Mouse (Mus musculus): ENCODE results near the gene Chst13. TPM values are rescaled to one million over a fixed set of nuclear protein-coding genes. Genes with fewer than 3 reads are reported as not detected.

Chst13 gene
- 0.12 and 0.45 TPM in 2 replicates for polyA plus RNA-seq (2012; rRNA removed)

GRCm38 (mm10) chr6:90324991-90325390 is at the start of gene Chst13:
Gene Chst13, minus strand, starts transcription at chr6:90325185.
- DNase-seq (ENCODE audit: low read depth, low spot score) = no peak
- 3% methylated on average over 22 of the region's 22 CpGs for WGBS

- WGBS = 42% methylated on average over 4 of the region's 4 CpGs
- DNase-seq (ENCODE audit: low read depth, low spot score) = no peak
Measured at GRCm38 (mm10) chr6:90374647-90375046, 49.7 kb upstream of the Chst13 start.

GRCm38 (mm10) chr6:90369725-90370553 is 45.0 kb upstream of the Chst13 start:
- no peak for DNase-seq (ENCODE audit: low read depth, low spot score)
- WGBS = under 1% methylated on average over 96 of the region's 98 CpGs

GRCm38 (mm10) chr6:90368976-90369724 is 44.2 kb upstream of the Chst13 start, which contains the start of gene Zxdc:
Gene Zxdc, plus strand, starts transcription at chr6:90369492.
- WGBS = 4% methylated on average over 41 of the region's 41 CpGs

GRCm38 (mm10) chr6:90363301-90363700 is 38.3 kb upstream of the Chst13 start:
- WGBS = 91% methylated on average over 5 of the region's 5 CpGs
- no peak for DNase-seq (ENCODE audit: low read depth, low spot score)

More at GRCm38 (mm10) chr6:90368976-90369724, 44.2 kb upstream of the Chst13 start, which contains the start of gene Zxdc:
- DNase-seq (ENCODE audit: low read depth, low spot score) = peak; percentile 91

GRCm38 (mm10) chr6:90360922-90361614 is 36.1 kb upstream of the Chst13 start:
- WGBS = 83% methylated on average over 6 of the region's 6 CpGs
- DNase-seq (ENCODE audit: low read depth, low spot score) = no peak

GRCm38 (mm10) chr6:90360024-90360781 is 35.2 kb upstream of the Chst13 start:
- peak; percentile 38 for DNase-seq (ENCODE audit: low read depth, low spot score)
- 14% methylated on average over 7 of the region's 7 CpGs for WGBS

- DNase-seq (ENCODE audit: low read depth, low spot score) = no peak
- WGBS = 79% methylated on average over 2 of the region's 2 CpGs
Measured at GRCm38 (mm10) chr6:90359445-90359844, 34.5 kb upstream of the Chst13 start.

GRCm38 (mm10) chr6:90358142-90358541 is 33.2 kb upstream of the Chst13 start:
- DNase-seq (ENCODE audit: low read depth, low spot score) = no peak
- 55% methylated on average over 5 of the region's 5 CpGs for WGBS

- 69% methylated on average over 2 of the region's 2 CpGs for WGBS
- no peak for DNase-seq (ENCODE audit: low read depth, low spot score)
Measured at GRCm38 (mm10) chr6:90350011-90350410, 25.0 kb upstream of the Chst13 start.

- 32% methylated on average over 4 of the region's 4 CpGs for WGBS
- DNase-seq (ENCODE audit: low read depth, low spot score) = no peak
Measured at GRCm38 (mm10) chr6:90348500-90348899, 23.5 kb upstream of the Chst13 start.

GRCm38 (mm10) chr6:90347183-90347582 is 22.2 kb upstream of the Chst13 start:
- DNase-seq (ENCODE audit: low read depth, low spot score) = no peak
- WGBS = 63% methylated on average over 4 of the region's 4 CpGs

- DNase-seq (ENCODE audit: low read depth, low spot score) = no peak
- 48% methylated on average over 2 of the region's 2 CpGs for WGBS
Measured at GRCm38 (mm10) chr6:90342343-90342742, 17.4 kb upstream of the Chst13 start.

GRCm38 (mm10) chr6:90334244-90334643 is 9.3 kb upstream of the Chst13 start:
- no peak for DNase-seq (ENCODE audit: low read depth, low spot score)
- WGBS = 62% methylated on average over 3 of the region's 3 CpGs

- no peak for DNase-seq (ENCODE audit: low read depth, low spot score)
- 74% methylated on average over 7 of the region's 7 CpGs for WGBS
Measured at GRCm38 (mm10) chr6:90332561-90333425, 7.8 kb upstream of the Chst13 start, which contains the start of gene Uroc1. Gene Uroc1, plus strand, starts transcription at chr6:90333284.

GRCm38 (mm10) chr6:90329953-90330352 is 5.0 kb upstream of the Chst13 start:
- 4% methylated on average over 1 of the region's 1 CpGs for WGBS
- no peak for DNase-seq (ENCODE audit: low read depth, low spot score)

GRCm38 (mm10) chr6:90327670-90328069 is 2.7 kb upstream of the Chst13 start:
- WGBS = 13% methylated on average over 6 of the region's 6 CpGs
- no peak for DNase-seq (ENCODE audit: low read depth, low spot score)

- DNase-seq (ENCODE audit: low read depth, low spot score) = no peak
- WGBS = 52% methylated on average over 3 of the region's 3 CpGs
Measured at GRCm38 (mm10) chr6:90324463-90324862, 522 bp downstream of the Chst13 start.
